Mouse (Mus musculus) layer of hippocampus, postnatal 14 days (tissue): Measurements from ENCODE around the gene Traf6. TPM values are rescaled to one million over a fixed set of nuclear protein-coding genes. Genes with fewer than 3 reads are reported as not detected.
"Not testable (repeated sequence)": the region's sequence is repeated elsewhere in the genome, so short reads cannot be mapped to it uniquely, and the experiment has no call there.

Source experiments
- DNase-seq, 2 experiments: peaks; one replicate each; pipeline ENCODE4 v3.0.0; 2021 to 2022; ENCODE audit warnings: low spot score in 2 of 2, mixed read lengths in 1 of 2
- total RNA-seq, 2 experiments: library from RNA; stranded (reverse); gene quantifications; 2 replicates each; pipeline ENCODE4 v1.2.3; 2021

The Traf6 gene
- total RNA-seq, 2 experiments from 2014 or later = 12.5 to 12.8 TPM

GRCm38 (mm10) chr2:101693043-101693442 lies 14.8 kb downstream of the Traf6 start:
- DNase-seq = no peak

DNA sequence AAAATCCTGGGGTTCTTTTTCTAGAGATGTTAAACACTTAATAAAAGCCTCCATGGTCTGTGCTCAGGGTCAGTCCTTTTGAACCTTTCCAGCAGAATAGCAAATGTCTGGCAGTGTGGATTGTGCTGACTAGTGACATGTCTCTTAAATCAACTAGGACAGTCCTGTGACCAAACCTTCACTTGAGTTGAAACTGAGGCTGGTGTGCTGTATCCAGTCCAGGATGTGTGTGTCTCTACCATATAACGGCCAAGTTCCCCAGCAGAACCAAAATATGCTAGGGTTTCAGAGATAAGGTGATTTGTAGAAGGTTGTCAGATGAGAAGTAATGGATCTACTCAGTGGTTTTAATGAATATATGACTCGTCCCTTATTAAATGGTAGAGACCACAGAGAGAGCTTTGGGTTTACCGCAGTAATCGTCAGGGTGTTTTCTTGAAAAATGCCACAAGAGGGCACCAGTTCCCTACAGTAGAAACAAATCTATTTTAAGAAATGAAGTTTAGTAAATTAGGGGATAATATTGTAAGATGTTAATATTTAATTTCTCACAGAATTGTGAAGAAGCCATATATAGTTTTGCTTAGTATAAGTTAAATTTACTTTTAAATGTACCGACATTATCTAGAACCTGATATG lies 15.5 kb downstream of the Traf6 start:
- DNase-seq = peak; percentile 10 to 55

DNA sequence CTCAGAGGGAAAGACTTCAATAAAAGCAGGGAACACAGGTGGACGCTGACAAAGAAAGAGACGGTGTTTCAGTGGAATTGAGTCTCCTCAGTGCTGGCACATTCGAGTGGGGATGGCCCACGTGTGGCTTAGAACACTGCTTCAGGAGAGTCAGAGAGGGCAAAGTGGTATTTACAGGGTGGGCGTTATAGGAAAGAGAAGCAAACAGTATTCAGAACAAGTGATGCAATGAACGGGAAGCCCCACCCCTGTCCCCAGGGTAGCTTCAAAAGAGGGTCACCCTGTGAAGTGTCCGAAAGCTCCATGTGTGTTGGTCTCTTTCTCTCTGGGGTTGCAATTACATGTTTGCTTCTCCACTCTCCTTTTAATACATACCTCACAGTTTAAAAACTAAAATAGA lies 17.4 kb downstream of the Traf6 start:
- no peak for DNase-seq

DNA sequence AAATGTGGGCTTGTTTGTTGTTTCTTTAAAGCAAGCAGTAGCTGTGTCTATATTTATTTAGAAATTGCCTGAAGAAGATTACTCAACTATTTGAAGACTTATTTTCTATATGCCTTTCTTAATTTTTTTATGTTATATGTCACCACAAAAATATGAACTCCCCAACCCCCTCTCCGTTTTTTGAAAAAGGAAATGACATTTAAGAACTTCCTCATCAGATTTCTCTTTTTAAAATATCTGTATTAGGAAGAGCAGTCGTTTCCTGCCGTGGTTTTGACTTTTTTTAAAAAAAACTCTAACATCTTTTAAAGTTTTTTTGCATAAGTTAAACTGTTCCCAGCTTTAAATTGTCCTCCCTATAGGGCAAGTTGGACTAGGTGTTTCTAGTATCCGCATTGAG lies 21.1 kb downstream of the Traf6 start:
- no peak for DNase-seq

DNA sequence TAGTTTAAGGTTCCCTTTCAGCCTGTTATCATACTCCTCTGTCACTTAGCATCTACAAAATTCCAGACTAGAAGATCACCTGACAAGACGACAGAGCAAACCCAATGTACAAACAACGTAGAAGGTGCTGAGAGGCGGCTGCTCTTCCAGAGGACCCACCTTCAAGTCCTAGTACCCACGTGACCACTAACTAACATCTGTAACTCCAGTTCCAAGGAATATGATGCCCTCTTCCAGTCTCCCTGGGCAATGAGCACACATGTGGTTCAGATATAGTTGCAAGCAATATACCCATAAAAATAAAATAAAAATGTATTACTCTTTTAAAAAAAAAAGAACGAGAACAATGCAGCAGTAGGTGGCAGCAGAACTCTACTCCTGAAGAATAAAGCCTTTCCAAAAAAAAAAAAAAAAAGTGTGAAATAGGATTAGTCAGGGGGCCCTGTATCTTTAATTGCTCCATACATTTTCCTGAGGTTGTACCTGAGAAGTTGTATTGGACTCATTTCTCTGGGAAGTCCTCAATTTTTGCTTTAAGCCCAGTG lies 27.8 kb downstream of the Traf6 start:
- DNase-seq = peak in 1 of 2 experiments; percentile 29

GRCm38 (mm10) chr2:101711608-101712007 lies 33.4 kb downstream of the Traf6 start:
- no peak for DNase-seq

DNA sequence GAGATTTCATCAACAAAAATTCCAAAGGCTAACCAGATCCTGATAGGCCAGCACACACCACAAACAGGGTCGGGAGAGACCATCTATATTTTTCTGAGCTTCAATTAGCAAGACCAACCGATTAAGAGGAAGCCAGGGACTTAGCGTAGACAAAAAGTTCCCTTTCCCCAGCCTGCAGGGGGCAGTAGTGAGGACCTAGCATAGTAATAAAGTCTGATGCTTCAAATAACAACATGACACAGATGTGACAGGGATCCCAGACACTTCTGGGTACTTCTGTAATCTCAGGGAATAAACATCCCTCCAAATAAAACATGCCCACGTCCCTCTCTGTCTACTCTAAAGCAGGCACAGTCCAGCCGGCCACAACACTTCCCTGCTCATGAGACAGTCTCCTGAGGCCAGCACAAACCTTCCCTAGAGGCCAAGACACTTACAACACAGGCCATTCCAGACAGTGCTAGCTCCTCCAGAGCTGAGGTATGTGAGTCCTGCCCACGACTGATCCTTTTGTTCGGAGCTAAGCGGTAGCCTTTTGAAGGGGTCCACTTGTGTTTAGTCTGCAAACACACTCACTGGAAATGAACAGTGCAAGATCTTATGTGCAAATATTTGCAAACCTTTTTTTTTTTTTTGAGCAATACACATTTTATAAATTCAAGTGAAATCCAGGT lies 37.6 kb downstream of the Traf6 start:
- DNase-seq = no peak

DNA sequence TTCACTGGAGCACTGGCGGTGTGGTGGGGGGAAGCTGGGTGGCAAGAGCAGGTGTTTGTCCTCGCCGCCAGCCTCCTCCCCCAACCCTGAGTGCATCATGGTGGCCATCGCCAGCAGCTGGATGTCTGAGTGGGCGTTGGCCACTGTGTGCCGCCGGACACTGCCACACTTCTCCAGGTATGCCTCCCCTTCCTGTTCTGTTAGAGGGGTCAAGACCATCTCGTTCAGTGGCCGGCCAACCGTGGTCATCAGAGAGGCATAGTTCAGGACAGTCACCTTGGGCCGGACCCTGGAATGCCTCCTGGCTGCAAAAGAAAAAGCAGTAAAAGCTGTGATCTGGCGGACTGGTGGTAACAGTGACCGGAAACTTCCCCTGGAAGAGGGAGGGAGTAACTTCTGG lies 38.9 kb downstream of the Traf6 start:
- no peak for DNase-seq

- DNase-seq = no peak
Measured at GRCm38 (mm10) chr2:101721835-101722234, 43.6 kb downstream of the Traf6 start.

- peak; percentile 16 for DNase-seq
Measured at GRCm38 (mm10) chr2:101722370-101723332, 44.4 kb downstream of the Traf6 start.

- no peak for DNase-seq
Measured at GRCm38 (mm10) chr2:101723333-101723881, 45.2 kb downstream of the Traf6 start.

GRCm38 (mm10) chr2:101727787-101728186 lies 49.6 kb downstream of the Traf6 start:
- DNase-seq = no peak

DNA sequence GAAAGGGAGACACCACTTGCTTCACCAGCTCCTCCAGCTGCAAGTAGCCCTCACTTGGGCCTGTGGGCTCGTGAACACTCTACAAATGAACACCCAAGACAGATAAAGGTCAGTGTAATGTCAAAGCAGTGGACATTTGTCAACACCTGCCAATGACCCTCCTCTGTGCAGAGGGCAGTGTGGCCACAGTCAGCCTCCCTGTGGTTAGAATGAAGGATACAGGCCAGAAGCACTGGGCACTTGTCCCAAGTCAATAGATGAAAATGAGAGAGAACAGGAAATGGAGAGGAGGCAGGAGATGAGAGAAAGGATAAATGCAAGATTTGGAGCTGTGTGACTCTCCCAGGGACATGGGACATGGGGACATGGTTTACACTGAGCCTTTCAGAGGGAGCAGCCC lies 51.2 kb downstream of the Traf6 start:
- DNase-seq = no peak

- DNase-seq = no peak
Measured at GRCm38 (mm10) chr2:101730972-101731371, 52.7 kb downstream of the Traf6 start.

- no peak for DNase-seq
Measured at GRCm38 (mm10) chr2:101732777-101733210, 54.6 kb downstream of the Traf6 start.

DNA sequence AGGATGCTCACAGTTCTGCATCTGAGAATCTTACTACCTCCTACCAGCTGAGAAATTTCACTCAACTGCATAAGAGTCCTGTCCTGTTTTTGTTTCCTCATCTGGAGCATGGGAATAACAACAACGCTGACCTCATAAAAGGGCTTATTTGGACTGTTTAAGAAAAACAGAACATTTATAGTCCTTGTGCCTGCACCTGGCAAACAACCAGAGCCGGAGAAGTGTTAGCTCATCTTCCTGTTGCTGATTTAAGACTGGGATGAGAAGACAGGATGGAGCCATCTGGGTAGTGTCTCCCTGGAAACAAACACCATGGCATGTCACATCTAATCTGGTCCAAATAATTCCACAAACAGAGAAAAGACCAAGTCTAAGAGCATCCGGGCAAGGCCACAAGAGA lies 55.3 kb downstream of the Traf6 start:
- peak in 1 of 2 experiments; percentile 13 for DNase-seq

- DNase-seq = no peak
Measured at GRCm38 (mm10) chr2:101739914-101740313, 61.7 kb downstream of the Traf6 start.

DNA sequence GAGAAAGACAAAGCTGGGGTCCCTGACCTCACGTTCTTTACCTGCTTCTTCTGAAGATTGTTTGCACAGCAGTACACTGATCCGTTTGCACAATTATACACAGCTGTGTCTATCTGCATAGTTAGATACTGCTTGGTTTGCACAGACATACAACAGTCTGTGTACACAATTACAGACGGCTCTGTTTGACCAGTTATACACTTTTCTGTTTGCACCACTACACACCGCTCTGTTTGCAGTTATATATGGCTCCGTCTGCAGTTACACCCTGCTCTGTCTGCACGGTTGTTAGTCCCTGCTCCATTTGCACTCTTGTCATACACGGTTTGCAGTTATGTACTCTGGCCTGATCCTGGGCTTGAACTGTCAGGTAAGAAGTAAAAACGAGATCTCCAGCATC lies 63.4 kb downstream of the Traf6 start:
- no peak for DNase-seq

DNA sequence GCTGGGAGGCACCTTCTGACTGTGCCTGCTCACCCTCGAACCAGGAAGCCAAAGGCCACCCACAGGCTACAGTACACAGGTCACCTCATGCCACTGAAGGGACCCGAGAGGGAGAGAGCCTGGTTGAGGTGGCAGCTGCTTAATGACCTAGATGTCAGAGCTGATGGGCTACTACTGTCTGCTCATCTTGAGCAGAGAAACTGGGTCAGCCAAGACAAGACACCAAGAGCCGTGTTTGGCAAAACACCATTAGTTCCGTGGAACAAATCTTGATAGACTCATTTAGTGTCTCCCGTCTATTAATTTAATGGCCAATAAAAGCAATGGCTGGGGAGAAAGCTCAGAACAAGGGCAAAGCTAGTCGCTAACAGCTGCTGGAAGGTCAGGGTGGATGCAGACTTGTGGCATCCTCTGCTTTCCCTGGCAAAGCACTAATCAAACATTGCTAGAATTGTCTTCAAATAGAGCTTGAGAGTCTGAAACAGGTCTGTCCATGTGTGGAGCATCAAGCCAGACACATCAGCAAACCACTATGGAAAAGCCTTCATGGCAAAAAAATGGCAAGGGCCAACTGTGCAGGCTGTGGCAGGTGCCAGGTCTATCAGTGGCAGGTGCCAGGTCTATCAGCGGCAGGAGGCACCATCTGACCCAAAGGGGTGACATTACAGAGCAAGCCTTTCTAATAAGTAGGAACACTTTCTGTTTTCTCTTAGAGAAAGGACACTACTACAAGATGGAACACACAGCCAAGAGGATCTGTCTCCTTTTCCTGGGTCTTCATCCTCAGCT lies 64.0 kb downstream of the Traf6 start:
- DNase-seq = no peak

GRCm38 (mm10) chr2:101745656-101746055 lies 67.4 kb downstream of the Traf6 start:
- DNase-seq = not testable (repeated sequence)
